8 mouse cellular contexts compared by ENCODE assay signal in the genomic region with DNA sequence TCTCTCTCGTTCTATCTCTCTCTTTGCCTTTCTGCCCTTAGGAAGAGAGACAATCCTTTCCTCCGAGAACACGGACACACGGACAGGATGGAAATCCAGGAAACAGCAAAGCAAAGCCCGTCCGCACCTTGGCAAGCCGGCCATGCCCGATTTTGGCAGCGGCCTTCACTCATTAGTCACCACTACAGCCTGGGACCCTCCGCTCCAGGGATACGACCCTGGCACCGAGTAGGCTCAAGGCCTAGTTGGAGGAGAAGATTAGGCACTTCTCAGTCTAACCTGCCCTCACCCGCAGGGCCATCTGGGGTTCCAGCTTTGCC. TPM values are rescaled to one million over a fixed set of nuclear protein-coding genes. Genes with fewer than 3 reads are reported as not detected.
A peak's percentile ranks its signal among the peaks of the same experiment; 100 is the strongest.
DNase-seq lines count a peak whose midpoint lies in the region; ATAC-seq and TF ChIP-seq lines count a peak whose summit lies in the region.

No protein-coding gene starts in this region.

- TF ChIP-seq EP300 in liver, postnatal 0 days (IDR thresholded peaks at IDR 0.05; ENCODE audit: low read depth): no peak

- no peaks in the 10 kb centered on the region for H3K27me3 ChIP-seq in heart, embryonic 12.5 days (replicated peaks)
- no peaks in the 10 kb centered on the region for H3K27me3 ChIP-seq in forebrain, postnatal 0 days (ENCODE audit: insufficient read depth, low read length)
- H3K27me3 ChIP-seq in liver, postnatal 0 days (ENCODE audit: insufficient read depth, low read length): 0 out of 2 replicates have a peak, but pooled peaks cover 5% of the 10 kb centered on the region

- no peak for DNase-seq in heart, adult 9 months (ENCODE audit: low spot score in 2 of 2)
- peak; percentile 58 for DNase-seq in NIH3T3 (ENCODE audit: low read depth)
- peak; percentile 59 for DNase-seq in forebrain, postnatal 0 days
- no peak for DNase-seq in liver, postnatal 0 days
- DNase-seq in right cerebral cortex, postnatal 4 days: no peak
- DNase-seq in gastrocnemius, adult 8-10 months (ENCODE audit: low spot score in 2 of 2): no peak
- no peak for DNase-seq in kidney, adult 18-20 months

- TF ChIP-seq CTCF in forebrain, postnatal 0 days (IDR thresholded peaks at IDR 0.05; ENCODE audit: low read depth): no peak
- no peak for TF ChIP-seq CTCF in liver, postnatal 0 days (IDR thresholded peaks at IDR 0.05; ENCODE audit: low read depth)

- H3K9ac ChIP-seq in heart, embryonic 12.5 days: peak overlapping the region; percentile 95
- H3K9ac ChIP-seq in forebrain, postnatal 0 days: peak overlapping the region; percentile 91
- peak overlapping the region; percentile 76 for H3K9ac ChIP-seq in liver, postnatal 0 days (replicated peaks)

- under 1% methylated on average over 13 of the region's 13 CpGs for whole genome bisulfite sequencing in heart, embryonic 12.5 days
- WGBS in forebrain, postnatal 0 days: 0% methylated on average over 12 of the region's 13 CpGs
- 3% methylated on average over 13 of the region's 13 CpGs for WGBS in liver, postnatal 0 days (ENCODE audit: insufficient replicate concordance)

- H3K4me2 ChIP-seq in heart, embryonic 12.5 days: peak overlapping the region; percentile 88
- H3K4me2 ChIP-seq in forebrain, postnatal 0 days (ENCODE audit: low read depth): peak overlapping the region; percentile 78
- peak overlapping the region; percentile 92 for H3K4me2 ChIP-seq in liver, postnatal 0 days (ENCODE audit: low read depth, low read length)

- peaks cover 65% of the 10 kb centered on the region for H3K4me1 ChIP-seq in heart, embryonic 12.5 days (replicated peaks)
- H3K4me1 ChIP-seq in forebrain, postnatal 0 days (ENCODE audit: insufficient read depth): peaks cover 21% of the 10 kb centered on the region
- peaks cover 20% of the 10 kb centered on the region for H3K4me1 ChIP-seq in liver, postnatal 0 days (ENCODE audit: insufficient read depth)

- H3K27ac ChIP-seq in heart, embryonic 12.5 days (ENCODE audit: poor library complexity, severe bottlenecking): peak overlapping the region; percentile 94
- peak overlapping the region; percentile 85 for H3K27ac ChIP-seq in forebrain, postnatal 0 days (ENCODE audit: low read depth, low read length)
- no peak overlapping the region for H3K27ac ChIP-seq in liver, postnatal 0 days (ENCODE audit: low read depth)

- H3K4me3 ChIP-seq in heart, embryonic 12.5 days: peak overlapping the region; percentile 79
- peak overlapping the region; percentile 97 for H3K4me3 ChIP-seq in forebrain, postnatal 0 days (ENCODE audit: low read depth, low read length)
- H3K4me3 ChIP-seq in liver, postnatal 0 days (ENCODE audit: low read depth, low read length): peak overlapping the region; percentile 66

- ATAC-seq in heart, embryonic 12.5 days (ENCODE audit: insufficient number of reproducible peaks, low FRiP score): no peak; the same call in 1 of the 2 replicates
- ATAC-seq in forebrain, postnatal 0 days: peak; percentile 9
- ATAC-seq in liver, postnatal 0 days: no peak

- peaks cover 18% of the 10 kb centered on the region for H3K36me3 ChIP-seq in heart, embryonic 12.5 days
- H3K36me3 ChIP-seq in forebrain, postnatal 0 days (ENCODE audit: insufficient read depth): peaks cover 16% of the 10 kb centered on the region
- H3K36me3 ChIP-seq in liver, postnatal 0 days (replicated peaks; ENCODE audit: insufficient read depth, low read length): peaks cover 18% of the 10 kb centered on the region

- no peaks in the 10 kb centered on the region for H3K9me3 ChIP-seq in heart, embryonic 12.5 days (replicated peaks)
- no peaks in the 10 kb centered on the region for H3K9me3 ChIP-seq in forebrain, postnatal 0 days (ENCODE audit: low read length)
- no peaks in the 10 kb centered on the region for H3K9me3 ChIP-seq in liver, postnatal 0 days (ENCODE audit: low read length)

RNA-seq across cellular contexts. Expression of a gene that starts 0.9 kb away (rescaled TPM):
- 68.5 and 71.4 TPM in 2 replicates for polyA plus RNA-seq in heart, embryonic 12.5 days (2016; fragmentation: Nextera tagmentation; extraction: Ambion mirVana)
- total RNA-seq in forebrain, postnatal 0 days (2014; rRNA removed): 42.4 and 56.6 TPM in 2 replicates
- polyA plus RNA-seq in forebrain, postnatal 0 days (2015; fragmentation: Nextera tagmentation; extraction: Ambion mirVana): 18.9 and 19.7 TPM in 2 replicates
- polyA plus RNA-seq in liver, postnatal 0 days (2015; fragmentation: Nextera tagmentation; extraction: Ambion mirVana): 3.0 and 3.5 TPM in 2 replicates
- under 1 TPM; 0.15 to 0.38 (median 0.30) TPM for total RNA-seq in gastrocnemius, adult 8-10 months (2022)

RNA-seq across cellular contexts. Expression of a gene that starts 17.4 kb away (rescaled TPM):
- polyA plus RNA-seq in heart, embryonic 12.5 days (2016; fragmentation: Nextera tagmentation; extraction: Ambion mirVana): 19.9 and 21.1 TPM in 2 replicates
- 31.2 and 32.7 TPM in 2 replicates for total RNA-seq in forebrain, postnatal 0 days (2014; rRNA removed)
- polyA plus RNA-seq in forebrain, postnatal 0 days (2015; fragmentation: Nextera tagmentation; extraction: Ambion mirVana): 20.3 and 21.3 TPM in 2 replicates
- polyA plus RNA-seq in liver, postnatal 0 days (2015; fragmentation: Nextera tagmentation; extraction: Ambion mirVana): 10.7 and 12.6 TPM in 2 replicates
- 10 to 100 TPM; 13.2 to 14.4 (median 13.5) TPM for total RNA-seq in gastrocnemius, adult 8-10 months (2022)

RNA-seq across cellular contexts. Expression of a gene that starts 17.6 kb away (rescaled TPM):
- polyA plus RNA-seq in heart, embryonic 12.5 days (2016; fragmentation: Nextera tagmentation; extraction: Ambion mirVana): 90.9 and 99.0 TPM in 2 replicates
- total RNA-seq in forebrain, postnatal 0 days (2014; rRNA removed): 51.4 and 62.9 TPM in 2 replicates
- 96.2 and 111 TPM in 2 replicates for polyA plus RNA-seq in forebrain, postnatal 0 days (2015; fragmentation: Nextera tagmentation; extraction: Ambion mirVana)
- polyA plus RNA-seq in liver, postnatal 0 days (2015; fragmentation: Nextera tagmentation; extraction: Ambion mirVana): 75.2 and 79.3 TPM in 2 replicates
- total RNA-seq in gastrocnemius, adult 8-10 months (2022): 100 to 1,000 TPM in 2 of 4 experiments, 10 to 100 TPM in 2; 88.6 to 106 (median 98.1) TPM

RNA-seq across cellular contexts. Expression of a gene that starts 21.7 kb away (rescaled TPM):
- polyA plus RNA-seq in heart, embryonic 12.5 days (2016; fragmentation: Nextera tagmentation; extraction: Ambion mirVana): 48.1 and 53.1 TPM in 2 replicates
- 77.0 and 89.9 TPM in 2 replicates for total RNA-seq in forebrain, postnatal 0 days (2014; rRNA removed)
- 20.6 and 24.0 TPM in 2 replicates for polyA plus RNA-seq in forebrain, postnatal 0 days (2015; fragmentation: Nextera tagmentation; extraction: Ambion mirVana)
- polyA plus RNA-seq in liver, postnatal 0 days (2015; fragmentation: Nextera tagmentation; extraction: Ambion mirVana): 5.2 and 6.2 TPM in 2 replicates
- 1 to 10 TPM; 2.7 to 3.7 (median 3.0) TPM for total RNA-seq in gastrocnemius, adult 8-10 months (2022)

RNA-seq across cellular contexts. Expression of a gene that starts 45.7 kb away (rescaled TPM):
- polyA plus RNA-seq in heart, embryonic 12.5 days (2016; fragmentation: Nextera tagmentation; extraction: Ambion mirVana): 36.5 and 38.9 TPM in 2 replicates
- 29.7 and 31.1 TPM in 2 replicates for total RNA-seq in forebrain, postnatal 0 days (2014; rRNA removed)
- 39.4 and 52.1 TPM in 2 replicates for polyA plus RNA-seq in forebrain, postnatal 0 days (2015; fragmentation: Nextera tagmentation; extraction: Ambion mirVana)
- 28.1 and 28.2 TPM in 2 replicates for polyA plus RNA-seq in liver, postnatal 0 days (2015; fragmentation: Nextera tagmentation; extraction: Ambion mirVana)
- 10 to 100 TPM in 1 of 4 experiments, 1 to 10 TPM in 3; 8.7 to 10.7 (median 9.2) TPM for total RNA-seq in gastrocnemius, adult 8-10 months (2022)

Comparison
In these comparisons a context has a peak if more than half of its experiments do, and no peak if none do; other contexts are left out.
1. DNase-seq: peak in NIH3T3 (single experiment) and forebrain, postnatal 0 days (single experiment); none in heart, adult 9 months (0 of 2), liver, postnatal 0 days (single experiment), right cerebral cortex, postnatal 4 days (single experiment), gastrocnemius, adult 8-10 months (0 of 2) and kidney, adult 18-20 months (single experiment).
2. Peak in every context shown above with its lines, with median percentiles within 50 percentile points of each other: H3K4me2 ChIP-seq, H3K4me3 ChIP-seq and H3K9ac ChIP-seq.